Mouse (Mus musculus) forebrain, embryonic 15.5 days (tissue): ENCODE results near the gene Cc2d1a. TPM values are rescaled to one million over a fixed set of nuclear protein-coding genes. Genes with fewer than 3 reads are reported as not detected.

Source experiments
- ATAC-seq: fragments of 200-750 bp; cut with Nextera tagmentation; replicated peaks from 2 replicates; pipeline ENCODE4 v1.8.0; 2017; ENCODE audit warnings: mild to moderate bottlenecking, moderate TSS enrichment, moderate library complexity
- H3K27ac ChIP-seq: fragments of 300-500 bp; sonication (generic); replicated peaks from 2 replicates; pipeline ENCODE4 v1.5.1; 2015; ENCODE audit warnings: mild to moderate bottlenecking, inconsistent platforms
- H3K27me3 ChIP-seq: fragments of 300-500 bp; sonication (generic); 2 replicates; pipeline ENCODE4 v1.6.1; 2015; ENCODE audit warnings: inconsistent platforms
- H3K36me3 ChIP-seq: fragments of 300-500 bp; sonication (generic); 2 replicates; pipeline ENCODE4 v1.6.1; 2015; ENCODE audit warnings: mild to moderate bottlenecking, inconsistent platforms
- H3K4me1 ChIP-seq: fragments of 300-500 bp; sonication (generic); 2 replicates; pipeline ENCODE4 v1.6.1; 2015; ENCODE audit warnings: inconsistent platforms
- H3K4me2 ChIP-seq: fragments of 300-500 bp; sonication (generic); replicated peaks from 2 replicates; pipeline ENCODE4 v1.6.1; 2015; ENCODE audit warnings: mild to moderate bottlenecking, inconsistent platforms
- H3K4me3 ChIP-seq: fragments of 300-500 bp; sonication (generic); 2 replicates; pipeline ENCODE4 v1.5.1; 2015; ENCODE audit warnings: mild to moderate bottlenecking, inconsistent platforms
- H3K9ac ChIP-seq: fragments of 300-500 bp; sonication (generic); replicated peaks from 2 replicates; pipeline ENCODE4 v1.6.1; 2015; ENCODE audit warnings: mild to moderate bottlenecking, inconsistent platforms
- H3K9me3 ChIP-seq: fragments of 300-500 bp; sonication (generic); 2 replicates; pipeline ENCODE4 v1.6.1; 2016; ENCODE audit warnings: inconsistent platforms
- WGBS: fragments of 180-500 bp; shearing (Covaris S2); methylation state at CpG from one replicate; pipeline ENCODE4 v1.1.7; 2015; ENCODE audit warnings: mixed read lengths; 5-methylcytosine and 5-hydroxymethylcytosine counted together
- polyA plus RNA-seq: library from polyadenylated mRNA; unstranded; fragments of >200 nt; fragmentation: Nextera tagmentation; extraction: Ambion mirVana; gene quantifications from 2 replicates; pipeline ENCODE4 v1.2.1, GENCODE M21; 2015

The Cc2d1a gene
- polyA plus RNA-seq, 1 experiment from 2014 or later = 34.8 TPM

DNA sequence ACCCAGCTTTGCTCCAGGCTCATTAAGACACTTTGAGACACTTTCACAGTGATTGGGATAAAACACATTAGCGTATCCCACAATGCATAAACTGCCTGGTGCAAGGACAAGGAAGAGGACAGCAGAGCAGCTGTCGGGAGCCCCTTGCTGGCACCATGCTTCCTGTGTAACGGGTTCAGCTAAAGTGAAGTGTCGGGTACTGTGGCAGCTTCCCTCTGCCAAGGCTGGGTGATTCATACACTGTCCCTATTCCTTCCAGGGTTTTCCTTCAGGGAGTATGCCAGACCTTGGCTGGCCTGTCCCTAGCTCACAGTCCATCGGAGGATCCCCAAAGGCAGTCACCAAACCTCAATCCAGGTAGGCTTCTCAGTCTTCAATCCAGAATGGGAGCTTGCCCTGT, 22.4 kb upstream of the Cc2d1a start:
- Histone ChIP-seq H3K4me1 (no peaks in the 10 kb centered on the region), H3K4me2 (no peak overlapping the region), H3K27ac (no peak overlapping the region), H3K9ac (no peak overlapping the region), H3K9me3 (no peaks in the 10 kb centered on the region), H3K27me3 (no peaks in the 10 kb centered on the region), H3K36me3 (peaks cover 24% of the 10 kb centered on the region), H3K4me3 (no peak overlapping the region)
- WGBS = 84% methylated on average over 5 of the region's 5 CpGs
- no peak for ATAC-seq

DNA sequence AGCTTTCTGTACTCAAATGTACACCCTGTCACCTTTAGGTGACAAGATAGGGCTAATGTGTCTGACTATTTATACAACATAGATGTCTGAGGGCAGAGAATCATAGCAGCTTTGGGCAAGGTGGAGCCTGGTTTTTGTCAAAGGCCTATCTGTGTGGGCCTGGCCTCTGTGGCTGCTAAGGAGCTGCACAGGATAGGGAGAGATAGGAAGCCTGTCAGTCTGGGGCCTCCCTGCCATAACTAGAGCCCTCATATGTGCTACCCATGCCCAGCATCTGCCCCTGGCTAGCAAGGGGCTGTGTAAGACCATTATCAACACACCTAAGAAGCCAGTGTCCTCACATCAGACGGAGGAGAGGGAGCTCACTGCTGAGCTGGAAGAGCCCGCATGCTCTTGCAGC, 20.0 kb upstream of the Cc2d1a start:
- no peaks in the 10 kb centered on the region for H3K4me1 ChIP-seq

GRCm38 (mm10) chr8:84157620-84158019, 9.9 kb upstream of the Cc2d1a start:
- Histone ChIP-seq H3K4me1 (no peaks in the 10 kb centered on the region), H3K36me3 (peaks cover 8% of the 10 kb centered on the region; the same call in 1 of the 2 replicates), H3K27ac (no peak overlapping the region), H3K27me3 (no peaks in the 10 kb centered on the region), H3K4me2 (no peak overlapping the region), H3K9ac (no peak overlapping the region), H3K4me3 (no peak overlapping the region), H3K9me3 (no peaks in the 10 kb centered on the region)
- WGBS = 90% methylated on average over 4 of the region's 4 CpGs
- ATAC-seq = no peak

More for the DNA sequence above, 20.0 kb upstream of the Cc2d1a start:
- Histone ChIP-seq H3K4me2 (no peak overlapping the region), H3K27ac (no peak overlapping the region), H3K36me3 (peaks cover 11% of the 10 kb centered on the region; the same call in 1 of the 2 replicates), H3K9ac (no peak overlapping the region), H3K4me3 (no peak overlapping the region), H3K27me3 (no peaks in the 10 kb centered on the region), H3K9me3 (no peaks in the 10 kb centered on the region)
- no peak for ATAC-seq
- 93% methylated on average over 2 of the region's 2 CpGs for WGBS

DNA sequence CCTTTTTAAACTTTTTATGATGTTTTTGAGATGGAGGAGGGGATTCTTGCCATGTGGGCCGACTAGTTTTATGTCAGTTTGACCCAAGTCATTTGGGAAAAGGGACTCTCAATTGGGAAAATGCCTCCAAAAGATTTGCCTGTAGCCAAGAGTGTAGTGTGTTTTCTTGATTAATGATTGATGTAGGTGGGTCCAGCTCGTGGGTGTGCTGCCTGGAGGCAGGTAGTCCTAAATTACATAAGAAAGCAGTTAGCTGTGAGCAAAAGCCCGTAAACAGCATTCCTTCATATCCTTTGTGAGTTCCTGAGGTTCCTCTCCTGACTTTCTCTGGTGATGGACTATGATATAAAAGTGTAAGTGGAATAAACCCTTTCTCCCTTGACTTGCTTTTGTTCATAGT, 1.4 kb upstream of the Cc2d1a start:
- ATAC-seq = no peak
- Histone ChIP-seq H3K4me1 (peaks cover 24% of the 10 kb centered on the region), H3K36me3 (0 out of 2 replicates have a peak, but pooled peaks cover 3% of the 10 kb centered on the region), H3K9ac (no peak overlapping the region), H3K9me3 (no peaks in the 10 kb centered on the region), H3K4me3 (no peak overlapping the region), H3K4me2 (no peak overlapping the region), H3K27me3 (no peaks in the 10 kb centered on the region), H3K27ac (no peak overlapping the region)
- 82% methylated on average over 3 of the region's 3 CpGs for WGBS

DNA sequence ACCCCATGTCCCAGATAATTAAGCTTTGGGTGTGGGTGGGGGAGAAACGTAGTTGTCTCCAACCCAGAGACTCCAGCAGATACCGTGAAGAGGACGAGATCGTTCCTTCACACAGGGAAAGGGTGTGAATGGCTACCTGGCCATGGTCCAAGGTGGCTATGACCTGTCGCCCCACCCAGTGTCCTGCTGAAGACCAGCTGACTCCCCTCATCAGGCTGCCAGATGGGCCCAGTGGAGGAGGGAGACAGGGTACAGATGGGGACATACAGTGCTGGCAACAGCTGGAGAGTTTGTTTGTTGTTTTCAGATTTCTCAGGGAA, 755 bp upstream of the Cc2d1a start:
- H3K9ac ChIP-seq = peak overlapping the region; percentile 67; the same call in 1 of the 2 replicates
- H3K27ac ChIP-seq = no peak overlapping the region
- ATAC-seq = no peak
- peak overlapping the region; percentile 93 for H3K4me2 ChIP-seq
- H3K9me3 ChIP-seq = no peaks in the 10 kb centered on the region
- H3K36me3 ChIP-seq = peaks cover 10% of the 10 kb centered on the region
- no peaks in the 10 kb centered on the region for H3K27me3 ChIP-seq
- peak overlapping the region; percentile 73 for H3K4me3 ChIP-seq
- 84% methylated on average over 5 of the region's 5 CpGs for WGBS
- peaks cover 24% of the 10 kb centered on the region for H3K4me1 ChIP-seq

- ATAC-seq = peak; percentile 56
- Histone ChIP-seq H3K9ac (peak overlapping the region; percentile 67), H3K9me3 (no peaks in the 10 kb centered on the region), H3K27ac (no peak overlapping the region), H3K4me3 (peak overlapping the region; percentile 73), H3K4me2 (peak overlapping the region; percentile 93), H3K4me1 (peaks cover 24% of the 10 kb centered on the region), H3K27me3 (no peaks in the 10 kb centered on the region), H3K36me3 (peaks cover 21% of the 10 kb centered on the region)
- 8% methylated on average over 14 of the region's 14 CpGs for WGBS
These were observed 391 bp downstream of the Cc2d1a start for GRCm38 (mm10) chr8:84147324-84147766.

DNA sequence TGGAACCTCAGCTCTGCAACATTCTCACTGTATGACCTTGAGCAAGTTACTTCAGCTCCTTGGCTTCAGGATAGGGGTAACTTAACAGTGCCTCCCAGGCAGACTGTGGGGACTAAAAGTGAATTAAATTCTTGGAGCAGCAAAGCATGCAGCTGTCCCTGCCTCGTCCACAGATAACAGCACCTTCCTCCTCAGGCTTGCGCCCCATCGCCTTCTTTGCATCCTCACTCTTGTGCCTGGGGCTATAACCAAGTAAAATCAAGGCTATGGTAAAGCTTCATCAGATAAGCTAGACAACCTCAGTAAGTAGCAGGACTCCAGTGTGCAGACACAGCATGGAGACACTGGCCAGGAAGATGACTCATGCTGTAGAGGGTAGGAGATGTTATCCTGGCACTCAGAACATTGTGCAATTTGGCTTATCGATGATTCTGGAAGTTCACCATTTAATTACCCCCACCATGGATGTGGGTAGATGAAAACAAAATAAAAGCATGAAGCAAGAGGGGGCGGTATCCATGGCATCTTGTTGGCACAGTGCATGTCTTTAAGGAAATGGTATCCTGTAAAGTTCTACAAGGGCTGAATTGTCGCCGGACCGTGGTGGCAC, 3.0 kb downstream of the Cc2d1a start:
- peaks cover 40% of the 10 kb centered on the region for H3K36me3 ChIP-seq
- H3K4me2 ChIP-seq = no peak overlapping the region
- H3K27me3 ChIP-seq = no peaks in the 10 kb centered on the region
- 95% methylated on average over 8 of the region's 8 CpGs for WGBS
- H3K4me3 ChIP-seq = no peak overlapping the region
- H3K9ac ChIP-seq = no peak overlapping the region
- no peak for ATAC-seq
- peaks cover 24% of the 10 kb centered on the region for H3K4me1 ChIP-seq
- H3K9me3 ChIP-seq = no peaks in the 10 kb centered on the region
- no peak overlapping the region for H3K27ac ChIP-seq

GRCm38 (mm10) chr8:84140838-84141237, 6.9 kb downstream of the Cc2d1a start:
- no peak for ATAC-seq
- no peak overlapping the region for H3K27ac ChIP-seq
- H3K36me3 ChIP-seq = peaks cover 78% of the 10 kb centered on the region
- no peaks in the 10 kb centered on the region for H3K27me3 ChIP-seq
- no peak overlapping the region for H3K4me3 ChIP-seq
- H3K4me1 ChIP-seq = no peaks in the 10 kb centered on the region
- H3K4me2 ChIP-seq = no peak overlapping the region
- no peak overlapping the region for H3K9ac ChIP-seq
- WGBS = 89% methylated on average over 4 of the region's 4 CpGs
- H3K9me3 ChIP-seq = no peaks in the 10 kb centered on the region

DNA sequence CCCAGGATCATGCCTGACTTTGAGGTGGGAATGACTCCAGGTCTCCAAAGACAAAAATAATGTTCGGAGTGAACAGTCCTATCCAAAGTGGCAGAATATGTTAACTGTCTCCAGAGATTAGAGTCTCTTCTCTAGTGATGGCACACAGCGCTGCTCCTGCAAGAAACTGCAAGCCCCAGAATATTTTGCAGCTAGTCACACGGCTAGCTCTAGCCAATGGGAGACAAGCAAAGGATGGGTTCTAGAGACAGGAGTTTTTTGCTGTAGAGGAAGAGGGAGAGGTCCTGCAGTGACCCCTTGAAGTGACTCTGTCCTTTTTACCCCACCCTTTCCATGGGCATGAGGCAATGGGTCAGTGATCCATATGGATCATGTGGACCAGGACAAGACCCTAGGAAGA, 9.9 kb downstream of the Cc2d1a start:
- H3K36me3 ChIP-seq = peaks cover 95% of the 10 kb centered on the region
- no peak for ATAC-seq
- no peaks in the 10 kb centered on the region for H3K4me1 ChIP-seq
- no peak overlapping the region for H3K9ac ChIP-seq
- no peak overlapping the region for H3K4me3 ChIP-seq
- H3K9me3 ChIP-seq = no peaks in the 10 kb centered on the region
- H3K27ac ChIP-seq = no peak overlapping the region
- H3K27me3 ChIP-seq = no peaks in the 10 kb centered on the region
- no peak overlapping the region for H3K4me2 ChIP-seq
- 94% methylated on average over 3 of the region's 3 CpGs for WGBS

GRCm38 (mm10) chr8:84132225-84132624, 15.5 kb downstream of the Cc2d1a start:
- H3K36me3 ChIP-seq = peaks cover 45% of the 10 kb centered on the region
- no peak for ATAC-seq
- no peak overlapping the region for H3K4me2 ChIP-seq
- WGBS = 88% methylated on average over 8 of the region's 8 CpGs
- H3K4me3 ChIP-seq = no peak overlapping the region
- no peak overlapping the region for H3K27ac ChIP-seq
- H3K9me3 ChIP-seq = no peaks in the 10 kb centered on the region
- 0 out of 2 replicates have a peak, but pooled peaks cover 5% of the 10 kb centered on the region for H3K4me1 ChIP-seq
- no peak overlapping the region for H3K9ac ChIP-seq
- no peaks in the 10 kb centered on the region for H3K27me3 ChIP-seq

GRCm38 (mm10) chr8:84130806-84131205, 16.9 kb downstream of the Cc2d1a start:
- H3K9ac ChIP-seq = no peak overlapping the region

GRCm38 (mm10) chr8:84128277-84128676, 19.5 kb downstream of the Cc2d1a start:
- H3K4me1 ChIP-seq = 0 out of 2 replicates have a peak, but pooled peaks cover 5% of the 10 kb centered on the region
- WGBS = 72% methylated on average over 8 of the region's 8 CpGs
- H3K4me3 ChIP-seq = no peak overlapping the region
- H3K9ac ChIP-seq = no peak overlapping the region
- H3K27ac ChIP-seq = no peak overlapping the region
- H3K4me2 ChIP-seq = no peak overlapping the region
- ATAC-seq = no peak; the same call in 1 of the 2 replicates
- H3K27me3 ChIP-seq = no peaks in the 10 kb centered on the region
- peaks cover 6% of the 10 kb centered on the region; the same call in 1 of the 2 replicates for H3K36me3 ChIP-seq
- H3K9me3 ChIP-seq = no peaks in the 10 kb centered on the region

More at GRCm38 (mm10) chr8:84130806-84131205, 16.9 kb downstream of the Cc2d1a start:
- no peaks in the 10 kb centered on the region for H3K27me3 ChIP-seq
- no peak overlapping the region for H3K27ac ChIP-seq
- no peak overlapping the region for H3K4me2 ChIP-seq
- H3K36me3 ChIP-seq = peaks cover 32% of the 10 kb centered on the region
- no peak overlapping the region for H3K4me3 ChIP-seq
- no peak for ATAC-seq
- no peaks in the 10 kb centered on the region for H3K9me3 ChIP-seq
- 0 out of 2 replicates have a peak, but pooled peaks cover 5% of the 10 kb centered on the region for H3K4me1 ChIP-seq
- 48% methylated on average over 30 of the region's 30 CpGs for WGBS
